Mouse (Mus musculus) embryonic facial prominence, embryonic 15.5 days (tissue): ENCODE measurements at regions not wholly inside any gene's neighbourhood (a gene's known extent, or its start where the extent isn't known, plus 50 kb on each side); places are given as distances from the start of the nearest gene placed in this dataset.

Experiments used
- ATAC-seq: fragments of 200-750 bp; cut with Nextera tagmentation; 2 replicates; pipeline ENCODE4 v1.8.0; 2017; ENCODE audit warnings: low read depth, moderate TSS enrichment; ENCODE audit not compliant: insufficient number of reproducible peaks, low FRiP score, low TSS enrichment
- H3K27ac ChIP-seq: fragments of 300-500 bp; sonication (generic); replicated peaks from 2 replicates; pipeline ENCODE4 v1.5.1; 2015; ENCODE audit warnings: mild to moderate bottlenecking, inconsistent platforms
- H3K27me3 ChIP-seq: fragments of 300-500 bp; sonication (generic); 2 replicates; pipeline ENCODE4 v1.6.1; 2015; ENCODE audit warnings: inconsistent platforms
- H3K36me3 ChIP-seq: fragments of 300-500 bp; sonication (generic); 2 replicates; pipeline ENCODE4 v1.6.1; 2015; ENCODE audit warnings: mild to moderate bottlenecking, inconsistent platforms
- H3K4me1 ChIP-seq: fragments of 300-500 bp; sonication (generic); 2 replicates; pipeline ENCODE4 v1.6.1; 2015; ENCODE audit warnings: inconsistent platforms
- H3K4me2 ChIP-seq: fragments of 300-500 bp; sonication (generic); replicated peaks from 2 replicates; pipeline ENCODE4 v1.6.1; 2015; ENCODE audit warnings: mild to moderate bottlenecking, inconsistent platforms
- H3K4me3 ChIP-seq: fragments of 300-500 bp; sonication (generic); replicated peaks from 2 replicates; pipeline ENCODE4 v1.5.1; 2015; ENCODE audit warnings: mild to moderate bottlenecking, inconsistent platforms
- H3K9ac ChIP-seq: fragments of 300-500 bp; sonication (generic); 2 replicates; pipeline ENCODE4 v1.6.1; 2015; ENCODE audit warnings: inconsistent platforms
- H3K9me3 ChIP-seq: fragments of 300-500 bp; sonication (generic); replicated peaks from 2 replicates; pipeline ENCODE4 v1.6.1; 2016; ENCODE audit warnings: inconsistent platforms
- WGBS: fragments of 180-500 bp; shearing (Covaris S2); methylation state at CpG from one replicate; pipeline ENCODE4 v1.1.7; 2015; 5-methylcytosine and 5-hydroxymethylcytosine counted together

- no peak for ATAC-seq
- H3K9me3 ChIP-seq: no peaks in the 10 kb centered on the region
- no peak overlapping the region for H3K27ac ChIP-seq
- no peak overlapping the region for H3K9ac ChIP-seq
- H3K4me1 ChIP-seq: no peaks in the 10 kb centered on the region
- 85% methylated on average over 4 of the region's 4 CpGs for WGBS
- no peak overlapping the region for H3K4me2 ChIP-seq
- H3K36me3 ChIP-seq: no peaks in the 10 kb centered on the region
- no peaks in the 10 kb centered on the region for H3K27me3 ChIP-seq
- no peak overlapping the region for H3K4me3 ChIP-seq
Observed at GRCm38 (mm10) chr6:96053476-96053875, 59.5 kb upstream of the Fam19a1 start.

- no peaks in the 10 kb centered on the region for H3K9me3 ChIP-seq
- no peak for ATAC-seq
- WGBS: 78% methylated on average over 2 of the region's 2 CpGs
- H3K36me3 ChIP-seq: no peaks in the 10 kb centered on the region
- no peak overlapping the region for H3K27ac ChIP-seq
- no peak overlapping the region for H3K4me2 ChIP-seq
- H3K4me3 ChIP-seq: no peak overlapping the region
- no peak overlapping the region for H3K9ac ChIP-seq
- no peaks in the 10 kb centered on the region for H3K4me1 ChIP-seq
- no peaks in the 10 kb centered on the region for H3K27me3 ChIP-seq
Observed at GRCm38 (mm10) chr6:96057011-96057410, 55.9 kb upstream of the Fam19a1 start.

GRCm38 (mm10) chr6:96057575-96058159 is 55.3 kb upstream of the Fam19a1 start:
- no peak overlapping the region for H3K4me3 ChIP-seq
- no peak overlapping the region for H3K27ac ChIP-seq
- no peak overlapping the region for H3K4me2 ChIP-seq
- no peaks in the 10 kb centered on the region for H3K9me3 ChIP-seq
- H3K27me3 ChIP-seq: no peaks in the 10 kb centered on the region
- no peak for ATAC-seq
- no peak overlapping the region for H3K9ac ChIP-seq
- WGBS: 88% methylated on average over 5 of the region's 5 CpGs
- no peaks in the 10 kb centered on the region for H3K36me3 ChIP-seq
- no peaks in the 10 kb centered on the region for H3K4me1 ChIP-seq

- no peak for ATAC-seq
- Histone ChIP-seq H3K4me2 (no peak overlapping the region), H3K27me3 (no peaks in the 10 kb centered on the region), H3K4me3 (no peak overlapping the region), H3K4me1 (no peaks in the 10 kb centered on the region), H3K27ac (no peak overlapping the region), H3K36me3 (no peaks in the 10 kb centered on the region), H3K9ac (no peak overlapping the region), H3K9me3 (no peaks in the 10 kb centered on the region)
- 79% methylated on average over 1 of the region's 1 CpGs for WGBS
Observed at GRCm38 (mm10) chr6:96061979-96062378, 51.0 kb upstream of the Fam19a1 start.
